In genomic region chr9:72983066-72983465, GRCm38 (mm10) we compare ENCODE assay signal across 32 mouse cellular contexts. TPM values are rescaled to one million over a fixed set of nuclear protein-coding genes. Genes with fewer than 3 reads are reported as not detected.
DNase-seq lines count a peak whose midpoint lies in the region; ATAC-seq and TF ChIP-seq lines count a peak whose summit lies in the region.
"Had no signal": no experiment of that assay in that cellular context is flagged by ENCODE, and none has a peak within 500 bp of the region (broad histone marks: within the 10 kb centered on the region; RNA-seq: fewer than 3 reads in every experiment).

No protein-coding gene starts in this region.

- H3K4me1 ChIP-seq in intestine, postnatal 0 days (replicated peaks; ENCODE audit: control insufficient read depth, insufficient read depth, low read length), result peaks cover 6% of the 10 kb centered on the region; the same call in 1 of the 2 replicates
- peaks cover 3% of the 10 kb centered on the region for H3K4me1 ChIP-seq in intestine, embryonic 16.5 days (ENCODE audit: control insufficient read depth, insufficient read depth, low read length)
- H3K4me1 ChIP-seq in testis, adult 2 months (ENCODE audit: control insufficient read depth, insufficient read depth, low read length), result no peaks in the 10 kb centered on the region

- no peak for ATAC-seq in intestine, postnatal 0 days
- ATAC-seq in intestine, embryonic 16.5 days, result no peak
- ATAC-seq: intestine, embryonic 15.5 days had no signal

- no peaks in the 10 kb centered on the region for H3K36me3 ChIP-seq in intestine, postnatal 0 days (ENCODE audit: control insufficient read depth, insufficient read depth)
- no peaks in the 10 kb centered on the region for H3K36me3 ChIP-seq in intestine, embryonic 16.5 days (ENCODE audit: control insufficient read depth, insufficient read depth, low read length)
- H3K36me3 ChIP-seq in testis, adult 2 months (ENCODE audit: control insufficient read depth, insufficient read depth, low read length), result no peaks in the 10 kb centered on the region
- H3K36me3 ChIP-seq: embryonic facial prominence, embryonic 10.5 days; G1E; heart, embryonic 15.5 days; hindbrain, embryonic 13.5 days; intestine, embryonic 15.5 days; kidney, embryonic 15.5 days; limb, embryonic 10.5 days; midbrain, embryonic 12.5 days; neural tube, embryonic 12.5 days had no signal

- no peak for DNase-seq in testis, postnatal 14 days (ENCODE audit: low spot score)
- DNase-seq in R1 (ENCODE audit: low read depth, low spot score), result peak; percentile 37
- no peak for DNase-seq in adrenal gland, postnatal 10 days
- no peak for DNase-seq in adrenal gland, adult 18-20 months (ENCODE audit: low spot score in 2 of 2)
- DNase-seq: adrenal gland, postnatal 36 days; cerebellum, adult 9-11 months; heart, postnatal 36 days; lung, postnatal 14 days; right cerebral cortex, postnatal 25 days; spleen, adult 18-20 months; thymus, adult 18-20 months had no signal

- peak; percentile 40 for TF ChIP-seq CTCF in intestine, postnatal 0 days (IDR thresholded peaks at IDR 0.05; ENCODE audit: low read depth)
- no peak for TF ChIP-seq CTCF in testis, adult 2 months (IDR thresholded peaks at IDR 0.05; ENCODE audit: control insufficient read depth, insufficient read depth, insufficient replicate concordance, low read depth, low read length)

- 65% methylated on average over 2 of the region's 2 CpGs for WGBS in intestine, postnatal 0 days
- WGBS in intestine, embryonic 16.5 days, result 55% methylated on average over 2 of the region's 2 CpGs

- no peak overlapping the region for H3K4me3 ChIP-seq in intestine, postnatal 0 days (ENCODE audit: low read depth, low read length)
- H3K4me3 ChIP-seq in intestine, embryonic 16.5 days (ENCODE audit: low read length), result no peak overlapping the region
- H3K4me3 ChIP-seq in testis, adult 2 months (ENCODE audit: control insufficient read depth, low read depth, low read length), result peak overlapping the region; percentile 44; the same call in 1 of the 2 replicates
- H3K4me3 ChIP-seq: embryonic facial prominence, embryonic 10.5 days; heart, embryonic 15.5 days; hindbrain, embryonic 13.5 days; intestine, embryonic 15.5 days; kidney, embryonic 15.5 days; limb, embryonic 10.5 days; midbrain, embryonic 12.5 days; neural tube, embryonic 12.5 days had no signal

- no peak overlapping the region for H3K4me2 ChIP-seq in intestine, postnatal 0 days (replicated peaks; ENCODE audit: low read depth)
- H3K4me2 ChIP-seq in intestine, embryonic 16.5 days (ENCODE audit: low read depth, low read length), result no peak overlapping the region
- H3K4me2 ChIP-seq: heart, embryonic 15.5 days; hindbrain, embryonic 13.5 days; intestine, embryonic 15.5 days; kidney, embryonic 15.5 days; midbrain, embryonic 12.5 days; neural tube, embryonic 12.5 days had no signal

- H3K9me3 ChIP-seq in intestine, postnatal 0 days (ENCODE audit: control insufficient read depth), result no peaks in the 10 kb centered on the region
- no peaks in the 10 kb centered on the region for H3K9me3 ChIP-seq in intestine, embryonic 16.5 days (ENCODE audit: control insufficient read depth, low read length)
- H3K9me3 ChIP-seq: embryonic facial prominence, embryonic 10.5 days; G1E; heart, embryonic 15.5 days; hindbrain, embryonic 13.5 days; intestine, embryonic 15.5 days; kidney, embryonic 15.5 days; limb, embryonic 10.5 days; midbrain, embryonic 12.5 days; neural tube, embryonic 12.5 days had no signal

- no peaks in the 10 kb centered on the region for H3K27me3 ChIP-seq in intestine, postnatal 0 days (replicated peaks; ENCODE audit: control insufficient read depth, insufficient read depth, low read length)
- no peaks in the 10 kb centered on the region for H3K27me3 ChIP-seq in intestine, embryonic 16.5 days (replicated peaks; ENCODE audit: control insufficient read depth, insufficient read depth, low read length)
- no peaks in the 10 kb centered on the region for H3K27me3 ChIP-seq in testis, adult 2 months (ENCODE audit: control insufficient read depth, insufficient read depth, low read length)
- H3K27me3 ChIP-seq: heart, embryonic 15.5 days; hindbrain, embryonic 13.5 days; intestine, embryonic 15.5 days; kidney, embryonic 15.5 days; midbrain, embryonic 12.5 days; neural tube, embryonic 12.5 days had no signal

- no peak overlapping the region for H3K9ac ChIP-seq in intestine, postnatal 0 days (ENCODE audit: low read depth, low read length)
- H3K9ac ChIP-seq in intestine, embryonic 16.5 days (ENCODE audit: low read depth, low read length), result no peak overlapping the region
- H3K9ac ChIP-seq: heart, embryonic 15.5 days; hindbrain, embryonic 13.5 days; intestine, embryonic 15.5 days; kidney, embryonic 15.5 days; midbrain, embryonic 12.5 days; neural tube, embryonic 12.5 days had no signal

- no peak for TF ChIP-seq POLR2A in testis, adult 2 months (IDR thresholded peaks at IDR 0.05; ENCODE audit: control insufficient read depth, low read depth, low read length)

- no peak overlapping the region for H3K27ac ChIP-seq in intestine, postnatal 0 days (ENCODE audit: low read depth, low read length)
- no peak overlapping the region for H3K27ac ChIP-seq in intestine, embryonic 16.5 days (ENCODE audit: low read length)
- H3K27ac ChIP-seq in testis, adult 2 months (ENCODE audit: control insufficient read depth, insufficient read depth, low read depth, low read length), result no peak overlapping the region
- H3K27ac ChIP-seq: embryonic facial prominence, embryonic 10.5 days; heart, embryonic 15.5 days; hindbrain, embryonic 13.5 days; intestine, embryonic 15.5 days; kidney, embryonic 15.5 days; limb, embryonic 10.5 days; midbrain, embryonic 12.5 days; neural tube, embryonic 12.5 days had no signal

RNA-seq across cellular contexts. Expression of gene Ccpg1os, which starts 2.1 kb away (rescaled TPM):
- 6.7 and 7.7 TPM in 2 replicates for polyA plus RNA-seq in intestine, postnatal 0 days (2015; fragmentation: Nextera tagmentation; extraction: Ambion mirVana)
- 10.4 and 11.3 TPM in 2 replicates for polyA plus RNA-seq in intestine, embryonic 16.5 days (2015; fragmentation: Nextera tagmentation; extraction: Ambion mirVana)
- 250 and 293 TPM in 2 replicates for polyA plus RNA-seq in testis, adult 2 months (2012; rRNA removed)
- total RNA-seq in adrenal gland, postnatal 10 days (2021), result 10 to 100 TPM; 11.3 to 12.4 TPM
- 10 to 100 TPM; 12.2 to 13.9 TPM for total RNA-seq in adrenal gland, adult 18-20 months (2021)

RNA-seq across cellular contexts. Expression of gene Ccpg1, which starts 2.2 kb away (rescaled TPM):
- polyA plus RNA-seq in intestine, postnatal 0 days (2015; fragmentation: Nextera tagmentation; extraction: Ambion mirVana), result 16.2 and 17.4 TPM in 2 replicates
- polyA plus RNA-seq in intestine, embryonic 16.5 days (2015; fragmentation: Nextera tagmentation; extraction: Ambion mirVana), result 23.5 and 24.4 TPM in 2 replicates
- polyA plus RNA-seq in testis, adult 2 months (2012; rRNA removed), result 30.0 and 38.9 TPM in 2 replicates
- 10 to 100 TPM; 71.0 to 73.8 TPM for total RNA-seq in adrenal gland, postnatal 10 days (2021)
- 100 to 1,000 TPM; 112 to 150 TPM for total RNA-seq in adrenal gland, adult 18-20 months (2021)

RNA-seq across cellular contexts. Expression of gene Gm44503, which starts 24.4 kb away (rescaled TPM):
- polyA plus RNA-seq in intestine, postnatal 0 days (2015; fragmentation: Nextera tagmentation; extraction: Ambion mirVana), result 0.20 TPM in 1 of 2 replicates, not detected in the other
- not detected in 2 replicates for polyA plus RNA-seq in intestine, embryonic 16.5 days (2015; fragmentation: Nextera tagmentation; extraction: Ambion mirVana)
- not detected in 2 replicates for polyA plus RNA-seq in testis, adult 2 months (2012; rRNA removed)
- under 1 TPM in 1 of 2 experiments, not detected in 1; 0.21 TPM for total RNA-seq in adrenal gland, postnatal 10 days (2021)
- not detected for total RNA-seq in adrenal gland, adult 18-20 months (2021)
- total RNA-seq: adrenal gland, postnatal 36 days; G1E; gastrocnemius, adult 18-20 months; heart, postnatal 36 days; layer of hippocampus, postnatal 14 days; left cerebral cortex, adult 8-10 months; liver, adult 2 months; megakaryocyte, adult 5-6 weeks had no signal
- polyA plus RNA-seq: cortical plate, adult 2 months; embryonic facial prominence, embryonic 10.5 days; gonadal fat pad, adult 2 months; heart, embryonic 15.5 days; hindbrain, embryonic 13.5 days; intestine, embryonic 15.5 days; kidney, embryonic 15.5 days; large intestine, adult 2 months; limb, embryonic 10.5 days; liver, adult 2 months; liver, embryonic 16.5 days; midbrain, embryonic 12.5 days; neural tube, embryonic 12.5 days had no signal

RNA-seq across cellular contexts. Expression of gene Dyx1c1, which starts 24.5 kb away (rescaled TPM):
- polyA plus RNA-seq in intestine, postnatal 0 days (2015; fragmentation: Nextera tagmentation; extraction: Ambion mirVana), result 0.16 and 0.27 TPM in 2 replicates
- polyA plus RNA-seq in intestine, embryonic 16.5 days (2015; fragmentation: Nextera tagmentation; extraction: Ambion mirVana), result 0.49 and 0.57 TPM in 2 replicates
- 13.2 and 13.5 TPM in 2 replicates for polyA plus RNA-seq in testis, adult 2 months (2012; rRNA removed)
- total RNA-seq in adrenal gland, postnatal 10 days (2021), result under 1 TPM; 0.66 to 0.85 TPM
- 1 to 10 TPM in 1 of 2 experiments, under 1 TPM in 1; 0.99 to 1.2 TPM for total RNA-seq in adrenal gland, adult 18-20 months (2021)
- polyA plus RNA-seq: G1E had no signal

RNA-seq across cellular contexts. Expression of gene Pigb, which starts 57.1 kb away (rescaled TPM):
- polyA plus RNA-seq in intestine, postnatal 0 days (2015; fragmentation: Nextera tagmentation; extraction: Ambion mirVana), result 4.7 and 5.9 TPM in 2 replicates
- polyA plus RNA-seq in intestine, embryonic 16.5 days (2015; fragmentation: Nextera tagmentation; extraction: Ambion mirVana), result 13.5 and 15.2 TPM in 2 replicates
- polyA plus RNA-seq in testis, adult 2 months (2012; rRNA removed), result 4.9 and 5.1 TPM in 2 replicates
- total RNA-seq in adrenal gland, postnatal 10 days (2021), result 10 to 100 TPM in 1 of 2 experiments, 1 to 10 TPM in 1; 7.6 to 12.1 TPM
- total RNA-seq in adrenal gland, adult 18-20 months (2021), result 10 to 100 TPM; 11.0 to 13.8 TPM

Comparison
In these comparisons a context has a peak if more than half of its experiments do, and no peak if none do; other contexts are left out.
1. RNA of gene Ccpg1os, which starts 2.1 kb away (polyA plus RNA-seq): 250 to 293 TPM in testis, adult 2 months; 10.4 to 11.3 TPM in intestine, embryonic 16.5 days and 6.7 to 7.7 TPM in intestine, postnatal 0 days; every median in the first group is over 10 times any median in the second.